Mouse (Mus musculus) forebrain, embryonic 16.5 days (tissue): Measurements from ENCODE around the gene Ebpl. TPM values are rescaled to one million over a fixed set of nuclear protein-coding genes. Genes with fewer than 3 reads are reported as not detected.

Source experiments
- ATAC-seq: fragments of 200-750 bp; cut with Nextera tagmentation; 2 replicates; pipeline ENCODE4 v1.8.0; 2017; ENCODE audit warnings: mild to moderate bottlenecking, moderate library complexity
- H3K27ac ChIP-seq: fragments of 300-500 bp; sonication (generic); 2 replicates; pipeline ENCODE4 v1.5.1; 2014; ENCODE audit warnings: low read length, control low read depth
- H3K27me3 ChIP-seq: fragments of 300-500 bp; sonication (generic); replicated peaks from 2 replicates; pipeline ENCODE4 v1.6.1; 2014; ENCODE audit warnings: low read length; ENCODE audit not compliant: control insufficient read depth, insufficient read depth
- H3K36me3 ChIP-seq: fragments of 300-500 bp; sonication (generic); 2 replicates; pipeline ENCODE4 v1.6.1; 2014; ENCODE audit not compliant: control insufficient read depth, insufficient read depth
- H3K4me1 ChIP-seq: fragments of 300-500 bp; sonication (generic); replicated peaks from 2 replicates; pipeline ENCODE4 v1.6.1; 2014; ENCODE audit warnings: low read length; ENCODE audit not compliant: control insufficient read depth, insufficient read depth
- H3K4me2 ChIP-seq: fragments of 300-500 bp; sonication (generic); 2 replicates; pipeline ENCODE4 v1.6.1; 2014; ENCODE audit warnings: mild to moderate bottlenecking, low read length, control low read depth
- H3K4me3 ChIP-seq: fragments of 300-500 bp; sonication (generic); replicated peaks from 2 replicates; pipeline ENCODE4 v1.5.1; 2014; ENCODE audit warnings: mild to moderate bottlenecking, low read length, control low read depth
- H3K9ac ChIP-seq: fragments of 300-500 bp; sonication (generic); replicated peaks from 2 replicates; pipeline ENCODE4 v1.6.1; 2014; ENCODE audit warnings: low read depth, low read length, control low read depth
- H3K9me3 ChIP-seq: fragments of 300-500 bp; sonication (generic); 2 replicates; pipeline ENCODE4 v1.6.1; 2016; ENCODE audit warnings: low read length; ENCODE audit not compliant: control insufficient read depth
- WGBS: fragments of 180-500 bp; shearing (Covaris S2); extraction: QIAGEN DNeasy Blood & Tissue Kit; methylation state at CpG from one replicate; pipeline ENCODE4 v1.1.7; 2014; 5-methylcytosine and 5-hydroxymethylcytosine counted together
- polyA plus RNA-seq: library from polyadenylated mRNA; unstranded; fragments of >200 nt; fragmentation: Nextera tagmentation; extraction: Ambion mirVana; gene quantifications from 2 replicates; pipeline ENCODE4 v1.2.1, GENCODE M21; 2015

Ebpl gene
- 9.7 and 10.3 TPM in 2 replicates for polyA plus RNA-seq

DNA sequence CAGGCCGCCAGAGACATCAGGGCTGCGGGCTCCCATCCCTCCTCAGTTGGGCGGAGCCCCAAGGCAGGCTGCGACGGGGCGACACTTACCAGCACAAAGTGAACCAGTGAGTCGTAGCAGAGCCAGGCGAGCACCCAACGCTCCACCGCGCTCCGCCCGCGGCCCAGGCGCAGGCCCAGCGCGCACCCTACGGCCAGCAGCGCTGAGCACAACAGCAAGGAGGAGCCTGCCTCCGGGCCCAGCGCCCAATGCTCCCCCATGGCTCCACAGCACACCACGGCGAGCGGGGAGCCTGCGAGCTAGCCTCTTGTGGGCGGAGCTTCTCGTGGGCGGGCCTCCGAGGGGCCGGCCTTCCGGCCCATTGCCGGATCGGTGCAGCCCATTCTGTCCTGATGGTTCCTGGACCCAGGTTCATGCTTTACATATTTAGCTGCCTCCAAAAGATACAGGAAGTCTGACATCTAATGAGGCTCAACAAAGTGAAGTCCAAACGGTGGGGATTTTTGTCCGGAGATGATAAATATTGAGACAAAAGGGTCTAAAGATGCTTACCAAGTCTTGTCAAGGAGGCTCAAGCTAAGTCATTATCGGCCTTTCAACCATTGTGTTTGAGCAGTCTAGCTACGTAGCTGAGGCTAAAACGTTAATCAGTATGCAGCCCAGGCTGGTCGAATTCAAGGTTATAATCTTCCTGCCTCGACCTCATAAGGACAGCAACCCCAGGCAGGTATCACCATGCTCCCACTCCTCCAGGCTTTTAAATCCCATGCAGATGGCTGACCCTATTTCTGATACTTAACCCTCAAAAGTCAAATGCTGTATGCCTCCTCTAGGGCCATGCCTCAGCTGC, at the start of gene Ebpl:
Gene Ebpl (minus strand): TSS at position 309 of the 850 bp plus-strand sequence.
- Histone ChIP-seq H3K9me3 (no peaks in the 10 kb centered on the region), H3K4me2 (peak within 1 kb of the TSS; percentile 64), H3K36me3 (no peaks in the 10 kb centered on the region; the same call in 1 of the 2 replicates), H3K27me3 (no peaks in the 10 kb centered on the region), H3K27ac (peak within 1 kb of the TSS; percentile 83), H3K4me3 (peak within 1 kb of the TSS; percentile 68), H3K4me1 (peaks cover 7% of the 10 kb centered on the region), H3K9ac (peak within 1 kb of the TSS; percentile 80)
- peak; percentile 97 for ATAC-seq
- WGBS: under 1% methylated on average over 40 of the region's 40 CpGs

DNA sequence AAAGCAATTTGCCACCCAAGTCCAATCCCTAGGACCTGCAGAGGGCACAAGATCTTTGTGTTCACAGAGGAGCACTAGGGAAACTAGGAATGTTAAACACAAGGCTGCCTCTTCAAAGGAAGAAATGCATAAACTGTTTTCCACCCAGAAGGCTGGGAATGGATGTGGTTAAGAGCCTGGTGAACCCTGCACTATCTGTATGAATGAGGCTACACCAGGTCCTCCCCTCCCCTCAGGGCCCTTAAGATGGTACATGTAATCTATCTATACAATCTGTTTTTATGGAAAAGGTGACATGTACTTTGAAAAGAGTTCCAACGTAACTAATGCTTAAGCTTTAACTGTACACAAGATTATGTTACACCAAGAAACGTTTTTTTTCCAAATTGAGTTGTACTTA, 49.8 kb upstream of the Ebpl start:
- ATAC-seq: no peak
- Histone ChIP-seq H3K27me3 (no peaks in the 10 kb centered on the region), H3K36me3 (no peaks in the 10 kb centered on the region), H3K4me1 (peaks cover 10% of the 10 kb centered on the region), H3K27ac (no peak overlapping the region), H3K4me2 (no peak overlapping the region), H3K9ac (no peak overlapping the region), H3K9me3 (no peaks in the 10 kb centered on the region), H3K4me3 (no peak overlapping the region)
- 83% methylated on average over 2 of the region's 2 CpGs for WGBS

DNA sequence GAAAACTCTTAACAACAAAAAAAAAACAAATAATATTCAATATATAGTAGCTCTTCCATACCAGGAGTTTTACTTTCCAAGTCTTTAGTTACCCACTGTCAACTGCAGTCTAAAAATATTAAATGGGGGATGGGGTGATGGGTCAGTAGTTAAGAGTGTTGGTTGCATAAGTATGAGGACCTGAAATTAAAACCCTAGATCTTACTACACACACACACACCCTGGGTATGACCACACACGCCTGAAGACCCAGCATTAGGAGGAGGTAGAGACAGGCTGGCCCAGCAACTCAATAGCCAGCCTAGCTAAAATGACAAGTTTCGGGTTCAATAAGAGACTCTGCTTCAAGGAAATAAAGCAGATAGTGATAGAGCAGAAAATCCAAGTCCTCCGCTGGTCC, 46.8 kb upstream of the Ebpl start:
- H3K4me1 ChIP-seq: no peaks in the 10 kb centered on the region
- no peaks in the 10 kb centered on the region for H3K36me3 ChIP-seq
- H3K4me3 ChIP-seq: no peak overlapping the region
- H3K9ac ChIP-seq: no peak overlapping the region
- ATAC-seq: no peak
- no peaks in the 10 kb centered on the region for H3K27me3 ChIP-seq
- no peak overlapping the region for H3K27ac ChIP-seq
- H3K9me3 ChIP-seq: no peaks in the 10 kb centered on the region
- H3K4me2 ChIP-seq: no peak overlapping the region
- 96% methylated on average over 3 of the region's 3 CpGs for WGBS

DNA sequence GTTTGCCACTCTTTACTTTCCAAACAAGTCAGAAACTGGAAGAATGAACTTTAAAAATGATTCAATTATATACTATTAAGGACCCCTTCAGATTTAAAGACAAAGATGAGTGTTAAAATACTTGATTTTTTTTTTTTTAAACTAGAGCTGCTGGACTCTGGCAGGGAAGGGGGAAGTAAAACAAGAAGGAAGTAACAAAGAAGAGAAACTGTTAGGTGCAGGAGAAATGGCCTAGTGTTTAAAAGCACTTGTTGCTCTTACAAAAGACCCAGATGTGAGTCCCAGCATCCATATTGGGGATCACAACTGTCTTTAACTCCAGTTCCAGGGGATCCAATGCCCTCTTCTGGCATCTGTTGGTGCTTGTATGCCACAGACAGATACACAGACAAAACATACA, 45.5 kb upstream of the Ebpl start:
- Histone ChIP-seq H3K4me3 (no peak overlapping the region), H3K27me3 (no peaks in the 10 kb centered on the region), H3K9ac (no peak overlapping the region), H3K27ac (no peak overlapping the region), H3K36me3 (no peaks in the 10 kb centered on the region), H3K4me2 (no peak overlapping the region), H3K9me3 (no peaks in the 10 kb centered on the region), H3K4me1 (no peaks in the 10 kb centered on the region)
- ATAC-seq: no peak

DNA sequence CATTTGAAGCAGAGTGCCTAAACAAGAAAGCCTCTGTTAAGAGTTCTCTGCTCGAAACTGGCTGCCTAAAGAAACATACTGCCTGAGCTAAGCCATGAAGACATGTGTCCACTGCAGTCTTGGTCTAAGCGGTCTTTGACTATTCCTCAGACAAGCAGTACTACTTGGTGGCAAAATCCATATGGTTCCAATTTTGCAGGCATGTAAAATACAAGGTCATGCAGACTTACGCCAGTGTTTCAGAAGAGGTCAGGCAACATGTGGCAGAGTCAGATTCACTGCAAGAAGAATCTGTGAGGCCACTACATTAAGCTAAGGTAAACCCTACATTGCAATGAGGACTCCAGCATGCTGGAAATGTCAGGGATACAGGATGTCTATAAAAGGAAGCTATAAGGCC, 44.7 kb upstream of the Ebpl start:
- H3K4me1 ChIP-seq: no peaks in the 10 kb centered on the region
- no peak overlapping the region for H3K4me2 ChIP-seq
- H3K27me3 ChIP-seq: no peaks in the 10 kb centered on the region
- no peak for ATAC-seq
- H3K27ac ChIP-seq: no peak overlapping the region
- H3K9ac ChIP-seq: no peak overlapping the region
- WGBS: 96% methylated on average over 3 of the region's 3 CpGs
- H3K4me3 ChIP-seq: no peak overlapping the region
- H3K9me3 ChIP-seq: no peaks in the 10 kb centered on the region
- H3K36me3 ChIP-seq: peaks cover 3% of the 10 kb centered on the region; the same call in 1 of the 2 replicates

DNA sequence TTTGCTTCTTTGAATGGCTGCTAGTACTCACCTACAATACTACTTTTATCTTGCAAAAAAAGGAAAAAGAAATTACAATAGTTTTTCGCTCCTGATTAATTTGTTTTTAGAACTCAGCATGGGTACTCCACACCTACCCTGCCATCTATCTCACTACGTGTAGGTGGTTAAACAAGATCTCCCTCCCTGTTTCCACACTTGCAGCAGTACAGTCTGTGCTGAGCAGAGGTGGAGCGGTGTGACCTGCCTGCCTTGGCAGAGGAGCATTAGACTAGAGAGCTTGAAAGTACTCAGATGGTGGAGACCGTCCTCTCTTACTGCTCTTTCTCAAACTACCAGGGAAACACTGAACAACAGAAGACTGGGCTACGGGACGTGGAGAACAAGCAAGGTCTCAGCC, 34.5 kb upstream of the Ebpl start:
- 74% methylated on average over 6 of the region's 6 CpGs for WGBS

DNA sequence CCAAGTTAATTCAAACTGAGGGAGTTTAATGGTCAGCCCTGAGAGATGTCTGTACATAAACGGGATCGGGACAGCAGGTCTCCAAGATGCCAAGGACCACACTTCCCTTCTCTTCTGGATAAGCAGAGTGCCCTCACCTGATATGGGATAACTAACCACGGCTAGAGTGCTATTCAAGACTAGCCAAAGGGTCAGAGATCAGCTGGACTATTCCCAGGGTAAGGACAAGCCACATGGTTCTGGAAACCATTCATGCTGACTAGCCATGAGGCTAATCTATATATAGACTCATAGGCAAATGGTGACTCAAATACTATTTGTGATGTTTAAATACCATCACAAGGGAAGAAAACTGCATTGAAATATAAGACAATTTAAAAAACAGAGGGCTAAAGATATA, 30.3 kb upstream of the Ebpl start:
- WGBS: 84% methylated on average over 3 of the region's 3 CpGs
- ATAC-seq: no peak
- no peak overlapping the region for H3K4me3 ChIP-seq
- no peak overlapping the region for H3K27ac ChIP-seq
- H3K9ac ChIP-seq: no peak overlapping the region
- no peak overlapping the region for H3K4me2 ChIP-seq
- no peaks in the 10 kb centered on the region for H3K27me3 ChIP-seq
- no peaks in the 10 kb centered on the region for H3K9me3 ChIP-seq
- peaks cover 9% of the 10 kb centered on the region for H3K36me3 ChIP-seq
- no peaks in the 10 kb centered on the region for H3K4me1 ChIP-seq

More for the DNA sequence above, 34.5 kb upstream of the Ebpl start:
- Histone ChIP-seq H3K9me3 (no peaks in the 10 kb centered on the region), H3K4me3 (no peak overlapping the region), H3K4me1 (no peaks in the 10 kb centered on the region), H3K27ac (no peak overlapping the region), H3K4me2 (no peak overlapping the region), H3K36me3 (peaks cover 17% of the 10 kb centered on the region), H3K27me3 (no peaks in the 10 kb centered on the region), H3K9ac (no peak overlapping the region)
- ATAC-seq: no peak

DNA sequence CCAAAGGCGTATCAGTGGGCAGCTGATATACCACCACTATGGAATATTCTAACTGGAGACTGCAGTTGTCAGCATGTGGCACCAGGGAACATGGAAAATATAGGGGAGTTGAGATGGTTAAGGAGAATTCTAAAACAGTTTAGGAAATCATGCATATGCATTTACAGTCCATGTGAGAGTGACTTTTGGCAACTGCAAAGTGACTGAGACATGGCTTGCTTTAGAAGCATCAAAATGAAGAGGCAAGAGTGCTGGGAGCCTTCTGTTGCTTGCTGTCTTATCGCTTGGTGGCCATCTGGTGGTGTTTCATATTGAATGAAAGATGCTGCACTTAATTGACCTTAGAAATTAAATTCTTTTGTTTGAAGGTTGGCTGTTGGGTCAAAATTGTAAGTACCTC, 7.1 kb upstream of the Ebpl start:
- H3K36me3 ChIP-seq: peaks cover 23% of the 10 kb centered on the region
- 74% methylated on average over 2 of the region's 2 CpGs for WGBS
- H3K4me1 ChIP-seq: peaks cover 3% of the 10 kb centered on the region; the same call in 1 of the 2 replicates
- H3K9ac ChIP-seq: no peak overlapping the region
- no peak overlapping the region for H3K27ac ChIP-seq
- no peak overlapping the region for H3K4me3 ChIP-seq
- no peak overlapping the region for H3K4me2 ChIP-seq
- no peaks in the 10 kb centered on the region for H3K27me3 ChIP-seq
- no peaks in the 10 kb centered on the region for H3K9me3 ChIP-seq
- peak; percentile 61; the same call in 1 of the 2 replicates for ATAC-seq

DNA sequence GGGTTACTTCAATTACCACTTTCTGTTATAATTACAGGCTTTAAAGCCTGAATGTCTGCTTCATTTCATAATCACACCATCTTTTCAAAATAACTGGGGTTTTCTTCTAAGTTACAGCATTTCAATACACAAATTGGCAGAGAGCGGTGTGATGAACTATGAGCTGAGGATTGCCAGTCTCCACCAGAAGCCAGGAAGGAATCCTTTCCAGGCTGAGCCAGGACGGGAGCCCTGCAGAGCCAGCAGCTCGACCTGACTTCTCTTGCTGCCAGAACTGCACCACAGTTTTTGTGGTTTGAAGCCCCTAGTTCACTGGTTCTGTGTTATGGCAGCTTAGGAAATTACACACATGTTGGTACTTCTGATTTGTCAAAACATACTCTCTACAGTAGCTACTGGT, 4.4 kb upstream of the Ebpl start:
- no peak for ATAC-seq
- no peaks in the 10 kb centered on the region for H3K9me3 ChIP-seq
- no peaks in the 10 kb centered on the region for H3K27me3 ChIP-seq
- H3K4me2 ChIP-seq: no peak overlapping the region
- 68% methylated on average over 3 of the region's 3 CpGs for WGBS
- H3K36me3 ChIP-seq: peaks cover 11% of the 10 kb centered on the region
- H3K27ac ChIP-seq: peak overlapping the region; percentile 35; the same call in 1 of the 2 replicates
- H3K4me1 ChIP-seq: peaks cover 7% of the 10 kb centered on the region
- H3K9ac ChIP-seq: no peak overlapping the region
- no peak overlapping the region for H3K4me3 ChIP-seq
